Mouse (Mus musculus) E14TG2a.4 (cell line): Measurements from ENCODE around the gene Mafb.

Experiments used
- CTCF ChIP-seq: conservative IDR thresholded peaks from 2 replicates; pipeline ENCODE4 v1.5.1; 2014; ENCODE audit warnings: low read length
- POU5F1 ChIP-seq: IDR thresholded peaks from 2 replicates; pipeline ENCODE4 v1.6.1; 2014; ENCODE audit warnings: low read length, borderline replicate concordance

DNA sequence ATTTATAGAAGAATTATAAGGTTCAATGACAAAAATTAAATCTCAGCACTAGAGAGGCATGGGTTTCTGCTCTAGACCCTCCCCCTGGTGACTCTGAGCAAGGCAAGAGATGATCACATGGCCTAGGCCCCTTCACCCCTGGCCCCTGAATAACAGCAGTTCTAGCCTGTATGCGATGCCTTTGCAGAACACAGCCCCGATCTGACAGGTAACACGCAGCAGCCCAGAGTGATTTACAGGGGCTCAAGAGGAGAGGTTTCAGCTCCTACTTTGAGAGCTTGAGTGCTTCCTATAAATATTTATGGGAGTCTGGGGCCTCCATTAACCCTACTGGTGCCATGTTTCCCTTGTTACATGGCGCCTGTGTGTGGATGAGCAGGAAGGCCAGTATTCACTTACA is 9.4 kb downstream of the Mafb start:
- TF ChIP-seq CTCF: no peak
- TF ChIP-seq POU5F1: no peak
